8 mouse cellular contexts compared by ENCODE assay signal in the genomic region with DNA sequence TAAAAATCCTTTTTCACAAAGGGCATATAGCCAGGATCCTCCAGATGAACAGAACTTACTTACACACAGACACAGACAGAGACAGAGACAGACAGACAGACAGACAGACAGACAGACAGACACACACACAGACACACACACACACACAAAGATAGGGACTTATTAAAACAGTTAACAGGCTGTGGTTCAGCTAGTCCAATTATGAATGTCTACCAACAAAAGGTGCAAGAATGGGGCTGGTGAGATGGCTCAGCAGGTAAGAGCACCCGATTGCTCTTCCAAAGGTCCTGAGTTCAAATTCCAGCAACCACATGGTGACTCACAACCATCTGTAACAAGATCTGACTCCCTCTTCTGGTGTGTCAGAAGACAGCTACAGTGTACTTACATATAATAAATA. TPM values are rescaled to one million over a fixed set of nuclear protein-coding genes. Genes with fewer than 3 reads are reported as not detected.
DNase-seq lines count a peak whose midpoint lies in the region; ATAC-seq lines count a peak whose summit lies in the region.
"Not testable (repeated sequence)": the region's sequence is repeated elsewhere in the genome, so short reads cannot be mapped to it uniquely, and the experiment has no call there.
"Had no signal": no experiment of that assay in that cellular context is flagged by ENCODE, and none has a peak within 500 bp of the region (broad histone marks: within the 10 kb centered on the region; RNA-seq: fewer than 3 reads in every experiment).

No protein-coding gene starts in this region.

- H3K27ac ChIP-seq in midbrain, embryonic 11.5 days (ENCODE audit: low read depth, low read length) = not testable (repeated sequence)

- not testable (repeated sequence) for H3K4me2 ChIP-seq in midbrain, embryonic 11.5 days

- not testable (repeated sequence) for H3K9me3 ChIP-seq in midbrain, embryonic 11.5 days (ENCODE audit: control insufficient read depth, low read length)

- 86% methylated on average over 1 of the region's 1 CpGs for WGBS in midbrain, embryonic 11.5 days

- not testable (repeated sequence) for ATAC-seq in midbrain, embryonic 11.5 days (ENCODE audit: low FRiP score)

- peak; percentile 66 for DNase-seq in heart, adult 11 months
- peak; percentile 77 for DNase-seq in midbrain, embryonic 11.5 days (ENCODE audit: low spot score, missing footprints)

- not testable (repeated sequence) for H3K9ac ChIP-seq in midbrain, embryonic 11.5 days (ENCODE audit: low read length)

- not testable (repeated sequence) for H3K4me1 ChIP-seq in midbrain, embryonic 11.5 days (ENCODE audit: control insufficient read depth, insufficient read depth, low read length)

- not testable (repeated sequence) for H3K36me3 ChIP-seq in midbrain, embryonic 11.5 days (ENCODE audit: control insufficient read depth, insufficient read depth, low read length)

- not testable (repeated sequence) for H3K4me3 ChIP-seq in midbrain, embryonic 11.5 days (ENCODE audit: low read depth, low read length)

- not testable (repeated sequence) for H3K27me3 ChIP-seq in midbrain, embryonic 11.5 days (ENCODE audit: control insufficient read depth, insufficient read depth, low read length)

RNA-seq across cellular contexts. Expression of gene Metap1, which starts 22.7 kb away (rescaled TPM):
- 49.2 and 53.7 TPM in 2 replicates for polyA plus RNA-seq in midbrain, embryonic 11.5 days (2014; fragmentation: Nextera tagmentation; extraction: Ambion mirVana)

RNA-seq across cellular contexts. Expression of gene Adh5, which starts 23.8 kb away (rescaled TPM):
- 279 and 283 TPM in 2 replicates for polyA plus RNA-seq in midbrain, embryonic 11.5 days (2014; fragmentation: Nextera tagmentation; extraction: Ambion mirVana)

RNA-seq across cellular contexts. Expression of gene Adh4, which starts 51.4 kb away (rescaled TPM):
- not detected in 2 replicates for polyA plus RNA-seq in midbrain, embryonic 11.5 days (2014; fragmentation: Nextera tagmentation; extraction: Ambion mirVana)
- polyA plus RNA-seq: brain, embryonic 14.5 days; C2C12; CD4-positive, CD25-positive, alpha-beta regulatory T cell, adult 4 months; cerebellum, adult 2 months; G1E; Patski had no signal

RNA-seq across cellular contexts. Expression of gene Eif4e, which starts 59.3 kb away (rescaled TPM):
- 493 and 516 TPM in 2 replicates for polyA plus RNA-seq in midbrain, embryonic 11.5 days (2014; fragmentation: Nextera tagmentation; extraction: Ambion mirVana)
